Mouse (Mus musculus) limb, embryonic 10.5 days (tissue): ENCODE results near the gene Diras1. TPM values are rescaled to one million over a fixed set of nuclear protein-coding genes. Genes with fewer than 3 reads are reported as not detected.
A peak's percentile ranks its signal among the peaks of the same experiment; 100 is the strongest.
"Not testable (repeated sequence)": the region's sequence is repeated elsewhere in the genome, so short reads cannot be mapped to it uniquely, and the experiment has no call there.

ENCODE experiments used
- DNase-seq: peaks from one replicate; pipeline ENCODE4 v3.0.0-alpha.2; 2017; ENCODE audit warnings: low spot score
- H3K27ac ChIP-seq: fragments of 300-500 bp; sonication (generic); 2 replicates; pipeline ENCODE4 v1.5.1; 2016; ENCODE audit warnings: mild to moderate bottlenecking
- H3K27me3 ChIP-seq: fragments of 300-500 bp; sonication (generic); 2 replicates; pipeline ENCODE4 v1.6.1; 2016; ENCODE audit warnings: low read depth, mild to moderate bottlenecking; ENCODE audit not compliant: poor library complexity, severe bottlenecking
- H3K36me3 ChIP-seq: fragments of 300-500 bp; sonication (generic); 2 replicates; pipeline ENCODE4 v1.6.1; 2016; ENCODE audit warnings: mild to moderate bottlenecking, moderate library complexity
- H3K4me1 ChIP-seq: fragments of 300-500 bp; sonication (generic); 2 replicates; pipeline ENCODE4 v1.6.1; 2016
- H3K4me3 ChIP-seq: fragments of 300-500 bp; sonication (generic); 2 replicates; pipeline ENCODE4 v1.5.1; 2016; ENCODE audit warnings: mild to moderate bottlenecking, moderate library complexity
- H3K9me3 ChIP-seq: fragments of 300-500 bp; sonication (generic); replicated peaks from 2 replicates; pipeline ENCODE4 v1.6.1; 2016; ENCODE audit warnings: mild to moderate bottlenecking
- WGBS: fragments of 180-500 bp; shearing (Covaris S2); methylation state at CpG from one replicate; pipeline ENCODE4 v1.1.7; 2016; 5-methylcytosine and 5-hydroxymethylcytosine counted together
- polyA plus RNA-seq: library from polyadenylated mRNA; unstranded; fragments of >200 nt; fragmentation: Nextera tagmentation; extraction: Ambion mirVana; gene quantifications from 2 replicates; pipeline ENCODE4 v1.2.1, GENCODE M21; 2016

The Diras1 gene
- 0.11 and 0.18 TPM in 2 replicates for polyA plus RNA-seq

- no peak within 1 kb of the TSS for H3K27ac ChIP-seq
- WGBS, result 53% methylated on average over 12 of the region's 12 CpGs
- H3K9me3 ChIP-seq, result no peaks in the 10 kb centered on the region
- H3K4me1 ChIP-seq, result peaks cover 16% of the 10 kb centered on the region
- peak within 1 kb of the TSS; percentile 45 for H3K4me3 ChIP-seq
- DNase-seq, result no peak
- peaks cover 4% of the 10 kb centered on the region; the same call in 1 of the 2 replicates for H3K36me3 ChIP-seq
- peaks cover 66% of the 10 kb centered on the region for H3K27me3 ChIP-seq
Observed at GRCm38 (mm10) chr10:81025639-81026275, at the start of gene Diras1. Diras1 (minus strand) TSS chr10:81025662.

DNA sequence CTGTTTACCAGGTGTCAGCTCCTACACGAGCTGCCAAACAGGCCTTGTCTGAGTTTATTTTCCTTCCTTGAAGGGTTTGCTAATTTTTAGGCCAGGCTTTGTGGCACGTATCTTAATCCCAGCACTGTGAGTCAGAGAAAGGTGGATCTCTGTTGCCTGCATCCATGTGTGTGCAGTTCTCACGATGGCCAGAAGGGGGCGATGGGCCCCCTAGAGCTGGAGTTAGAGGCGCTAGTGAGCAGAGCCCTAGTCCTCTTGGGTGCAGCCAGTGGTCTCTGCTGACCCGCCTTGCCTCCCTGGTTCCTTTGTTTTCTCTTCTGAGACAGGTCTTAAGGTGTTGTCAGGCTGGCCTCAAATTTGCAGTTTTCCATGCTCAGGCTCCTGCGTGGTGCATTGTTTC lies 48.0 kb upstream of the Diras1 start:
- 68% methylated on average over 7 of the region's 7 CpGs for WGBS
- DNase-seq, result peak; percentile 46
- peaks cover 23% of the 10 kb centered on the region for H3K4me1 ChIP-seq

DNA sequence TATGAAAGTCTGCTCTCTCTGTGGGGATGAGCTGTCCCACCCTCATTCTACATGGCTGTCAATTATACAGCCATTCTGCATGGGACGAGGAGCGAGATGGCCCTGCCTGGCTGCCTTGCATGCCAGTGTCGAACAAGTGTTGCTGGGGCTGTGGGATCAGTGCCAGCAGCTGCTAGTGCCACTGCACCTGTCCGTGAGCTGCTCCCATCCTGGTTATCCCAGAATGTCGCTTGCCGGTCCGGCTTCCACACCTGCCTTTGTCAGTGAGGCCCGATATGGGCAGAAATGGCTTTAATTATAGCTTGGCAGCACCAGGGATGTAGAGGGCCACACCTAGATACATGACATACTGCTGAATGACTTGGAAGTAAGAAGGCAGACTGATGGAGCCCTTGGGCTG lies 46.8 kb upstream of the Diras1 start:
- no peak for DNase-seq
- Histone ChIP-seq H3K27me3 (no peaks in the 10 kb centered on the region), H3K4me1 (peaks cover 23% of the 10 kb centered on the region), H3K4me3 (no peak overlapping the region), H3K27ac (no peak overlapping the region), H3K9me3 (no peaks in the 10 kb centered on the region), H3K36me3 (peaks cover 60% of the 10 kb centered on the region)
- whole genome bisulfite sequencing, result 98% methylated on average over 8 of the region's 8 CpGs

More for the DNA sequence above, 48.0 kb upstream of the Diras1 start:
- no peak overlapping the region for H3K27ac ChIP-seq
- H3K36me3 ChIP-seq, result peaks cover 71% of the 10 kb centered on the region
- H3K4me3 ChIP-seq, result no peak overlapping the region
- no peaks in the 10 kb centered on the region for H3K9me3 ChIP-seq
- no peaks in the 10 kb centered on the region for H3K27me3 ChIP-seq

DNA sequence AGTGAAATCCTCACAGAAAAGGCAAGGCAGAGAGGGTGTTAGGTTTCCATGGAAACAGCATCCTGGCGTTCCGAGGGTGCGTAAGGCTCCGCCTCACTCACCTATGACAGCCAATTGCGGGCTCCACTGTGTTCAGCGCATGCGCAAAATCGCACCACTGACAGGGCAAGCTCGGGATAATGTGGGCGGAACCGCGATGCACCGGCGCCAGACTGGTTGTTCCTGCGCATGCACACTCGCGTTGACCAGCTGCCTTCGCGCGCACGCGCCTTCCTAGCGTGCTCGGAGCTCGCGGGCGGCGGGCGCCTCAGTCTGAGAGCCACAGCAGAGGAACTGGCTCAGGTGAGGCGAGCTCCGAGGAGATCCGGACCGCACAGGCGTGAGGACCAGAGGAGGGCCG lies 44.4 kb upstream of the Diras1 start, which contains the start of gene Thop1:
Gene Thop1, plus strand, starts transcription at position 200 of the 400 bp plus-strand sequence.
- DNase-seq, result peak; percentile 99
- Histone ChIP-seq H3K9me3 (no peaks in the 10 kb centered on the region), H3K27ac (peak within 1 kb of the TSS; percentile 88), H3K36me3 (peaks cover 36% of the 10 kb centered on the region), H3K4me3 (peak within 1 kb of the TSS; percentile 88), H3K4me1 (peaks cover 23% of the 10 kb centered on the region), H3K27me3 (no peaks in the 10 kb centered on the region)
- under 1% methylated on average over 35 of the region's 35 CpGs for WGBS

- no peaks in the 10 kb centered on the region for H3K27me3 ChIP-seq
- DNase-seq, result no peak
- H3K36me3 ChIP-seq, result peaks cover 25% of the 10 kb centered on the region
- H3K4me3 ChIP-seq, result no peak overlapping the region
- H3K27ac ChIP-seq, result no peak overlapping the region
- H3K9me3 ChIP-seq, result no peaks in the 10 kb centered on the region
- whole genome bisulfite sequencing, result 77% methylated on average over 5 of the region's 5 CpGs
- peaks cover 23% of the 10 kb centered on the region for H3K4me1 ChIP-seq
Observed at GRCm38 (mm10) chr10:81068706-81069105, 43.2 kb upstream of the Diras1 start.

DNA sequence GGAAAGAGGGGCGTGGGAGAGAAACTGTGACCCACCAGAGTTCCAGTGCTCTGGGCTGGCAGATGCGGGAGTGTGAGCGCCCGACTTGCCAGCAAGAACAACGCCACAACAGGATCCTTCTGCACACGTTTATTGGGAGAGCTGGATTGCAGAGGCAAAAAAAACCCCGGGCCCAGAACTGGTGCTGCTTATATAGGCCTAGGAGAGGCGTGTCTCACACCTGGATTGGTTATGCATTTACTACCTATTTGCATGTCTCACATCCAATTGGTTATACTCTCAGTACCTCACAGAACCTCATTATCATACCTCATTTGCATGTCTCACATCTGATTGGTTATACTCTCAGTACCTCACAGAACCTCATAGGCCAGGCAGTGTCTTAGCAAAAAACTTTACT lies 39.1 kb upstream of the Diras1 start:
- not testable (repeated sequence) for H3K9me3 ChIP-seq, H3K36me3 ChIP-seq, H3K4me3 ChIP-seq, H3K27ac ChIP-seq, H3K27me3 ChIP-seq, H3K4me1 ChIP-seq, DNase-seq
- WGBS, result 85% methylated on average over 8 of the region's 8 CpGs

DNA sequence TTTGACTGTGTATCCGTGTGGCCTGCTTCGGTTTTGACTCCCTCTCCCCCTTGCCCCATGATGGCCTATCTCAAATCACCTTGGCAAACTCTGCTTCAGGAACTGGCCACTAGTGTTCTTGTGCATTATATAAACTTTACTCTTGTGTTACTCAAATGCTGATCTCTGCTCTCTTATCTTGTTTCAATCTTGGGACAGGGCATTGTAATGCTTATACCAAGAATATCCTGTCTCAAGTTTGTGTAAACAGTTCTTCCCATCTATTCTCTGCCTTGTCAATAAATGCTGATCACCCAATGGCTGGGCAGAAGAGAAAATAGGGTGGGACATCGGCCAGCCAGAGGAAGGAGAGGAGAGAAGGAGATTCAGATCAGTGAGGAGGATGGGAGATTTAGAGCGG lies 37.2 kb upstream of the Diras1 start:
- H3K27me3 ChIP-seq, result no peaks in the 10 kb centered on the region
- no peak overlapping the region for H3K4me3 ChIP-seq

GRCm38 (mm10) chr10:81059603-81060543 lies 34.4 kb upstream of the Diras1 start, which contains the start of gene Sgta:
Sgta (minus strand) TSS chr10:81060181.
- peaks cover 33% of the 10 kb centered on the region for H3K36me3 ChIP-seq
- peak within 1 kb of the TSS; percentile 70 for H3K4me3 ChIP-seq
- DNase-seq, result peak; percentile 97
- no peaks in the 10 kb centered on the region for H3K27me3 ChIP-seq
- peaks cover 28% of the 10 kb centered on the region for H3K4me1 ChIP-seq
- peak within 1 kb of the TSS; percentile 87 for H3K27ac ChIP-seq
- under 1% methylated on average over 48 of the region's 48 CpGs for WGBS
- no peaks in the 10 kb centered on the region for H3K9me3 ChIP-seq

More for the DNA sequence above, 37.2 kb upstream of the Diras1 start:
- Histone ChIP-seq H3K4me1 (peaks cover 19% of the 10 kb centered on the region), H3K36me3 (peaks cover 7% of the 10 kb centered on the region), H3K27ac (no peak overlapping the region), H3K9me3 (no peaks in the 10 kb centered on the region)
- WGBS, result 71% methylated on average over 4 of the region's 4 CpGs
- DNase-seq, result no peak

- 92% methylated on average over 6 of the region's 6 CpGs for WGBS
- H3K4me1 ChIP-seq, result peaks cover 28% of the 10 kb centered on the region
- peaks cover 42% of the 10 kb centered on the region for H3K36me3 ChIP-seq
- H3K9me3 ChIP-seq, result no peaks in the 10 kb centered on the region
- no peaks in the 10 kb centered on the region for H3K27me3 ChIP-seq
- H3K4me3 ChIP-seq, result peak overlapping the region; percentile 70
- DNase-seq, result no peak
- no peak overlapping the region for H3K27ac ChIP-seq
Observed at GRCm38 (mm10) chr10:81058896-81059295, 33.4 kb upstream of the Diras1 start.

DNA sequence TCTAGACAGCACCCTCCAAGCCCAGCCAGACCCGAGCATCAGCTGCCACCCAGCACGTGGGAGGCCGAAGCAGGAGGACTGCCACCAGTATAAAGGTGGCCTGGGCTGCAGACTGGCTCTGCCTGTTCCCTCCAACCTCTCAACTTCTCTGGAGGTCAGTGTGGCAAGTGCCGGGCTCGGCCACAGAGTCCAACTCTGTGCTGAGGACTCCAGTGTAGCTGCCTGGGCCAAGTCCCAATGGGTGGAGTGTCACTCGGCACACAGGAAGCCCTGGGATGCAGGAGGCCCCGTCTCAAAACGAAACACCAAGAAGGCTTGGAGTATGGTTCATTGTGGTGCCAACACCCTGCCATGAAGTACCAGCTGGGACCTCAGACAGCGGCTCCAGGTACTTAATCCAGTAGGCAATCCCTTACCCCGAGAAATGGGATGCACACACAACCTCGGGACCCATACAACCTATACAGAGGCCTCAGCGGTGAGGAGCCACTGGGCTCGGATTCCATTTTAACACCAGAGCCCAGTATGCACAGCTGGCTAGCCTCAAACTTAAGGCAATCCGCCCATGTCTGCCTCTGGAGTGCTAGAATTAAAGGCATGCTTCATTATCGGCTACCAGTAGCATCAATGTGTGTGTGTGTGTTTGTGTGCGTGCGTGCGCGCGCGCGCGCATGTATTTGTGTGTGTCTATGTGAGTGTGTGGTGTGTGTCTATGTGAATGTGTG lies 32.1 kb upstream of the Diras1 start:
- Histone ChIP-seq H3K27ac (no peak overlapping the region), H3K36me3 (peaks cover 55% of the 10 kb centered on the region), H3K27me3 (no peaks in the 10 kb centered on the region), H3K4me1 (peaks cover 28% of the 10 kb centered on the region), H3K9me3 (no peaks in the 10 kb centered on the region), H3K4me3 (no peak overlapping the region)
- 95% methylated on average over 23 of the region's 23 CpGs for WGBS
- DNase-seq, result no peak

DNA sequence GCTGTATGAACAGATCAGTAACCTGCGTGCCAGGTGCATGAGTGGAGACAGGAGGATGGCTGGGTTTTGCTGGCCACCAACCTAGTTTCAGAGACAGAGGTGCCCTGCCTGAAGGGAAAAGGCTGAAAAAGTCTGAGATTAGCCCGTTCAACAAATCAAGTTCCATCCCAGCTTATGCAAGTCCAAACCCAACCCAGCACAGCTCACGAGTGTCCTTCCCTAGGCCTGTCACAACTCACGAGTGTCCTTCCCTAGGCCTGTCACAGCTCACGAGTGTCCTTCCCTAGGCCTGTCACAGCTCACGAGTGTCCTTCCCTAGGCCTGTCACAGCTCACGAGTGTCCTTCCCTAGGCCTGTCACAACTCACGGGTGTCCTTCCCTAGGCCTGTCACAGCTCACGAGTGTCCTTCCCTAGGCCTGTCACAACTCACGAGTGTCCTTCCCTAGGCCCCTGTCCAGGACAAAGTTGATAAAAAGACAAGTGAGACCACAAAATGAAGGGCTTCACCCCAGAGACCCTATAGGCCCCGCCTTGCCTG lies 30.4 kb upstream of the Diras1 start:
- not testable (repeated sequence) for H3K9me3 ChIP-seq, H3K27me3 ChIP-seq, H3K4me3 ChIP-seq, H3K27ac ChIP-seq, DNase-seq
- peaks cover 28% of the 10 kb centered on the region for H3K4me1 ChIP-seq
- WGBS, result 89% methylated on average over 11 of the region's 11 CpGs
- peaks cover 72% of the 10 kb centered on the region for H3K36me3 ChIP-seq

GRCm38 (mm10) chr10:81055169-81055568 lies 29.7 kb upstream of the Diras1 start:
- Histone ChIP-seq H3K36me3 (peaks cover 79% of the 10 kb centered on the region), H3K27me3 (no peaks in the 10 kb centered on the region)
- WGBS, result 89% methylated on average over 6 of the region's 6 CpGs

More at GRCm38 (mm10) chr10:81055169-81055568, 29.7 kb upstream of the Diras1 start:
- no peak for DNase-seq
- Histone ChIP-seq H3K4me1 (peaks cover 28% of the 10 kb centered on the region), H3K4me3 (no peak overlapping the region), H3K27ac (no peak overlapping the region), H3K9me3 (no peaks in the 10 kb centered on the region)
